Mouse (Mus musculus) liver, embryonic 14.5 days (tissue): ENCODE data around the gene Lamtor2.

Experiments used
- CTCF ChIP-seq: IDR thresholded peaks from 2 replicates; pipeline ENCODE4 v1.5.1; 2016; ENCODE audit warnings: antibody characterized with exemption, low read depth, control low read depth
- EP300 ChIP-seq: IDR thresholded peaks from 2 replicates; pipeline ENCODE4 v1.6.1; 2016; ENCODE audit warnings: antibody characterized with exemption, low read depth

- TF ChIP-seq CTCF (no peak), EP300 (no peak)
These were observed 51.4 kb downstream of the Lamtor2 start for GRCm38 (mm10) chr3:88501366-88502030.
